Mouse (Mus musculus): Measurements from ENCODE around the gene Ap1s1. TPM values are rescaled to one million over a fixed set of nuclear protein-coding genes. Genes with fewer than 3 reads are reported as not detected.

Ap1s1 gene
- polyA plus RNA-seq, 1 experiment = not detected

DNA sequence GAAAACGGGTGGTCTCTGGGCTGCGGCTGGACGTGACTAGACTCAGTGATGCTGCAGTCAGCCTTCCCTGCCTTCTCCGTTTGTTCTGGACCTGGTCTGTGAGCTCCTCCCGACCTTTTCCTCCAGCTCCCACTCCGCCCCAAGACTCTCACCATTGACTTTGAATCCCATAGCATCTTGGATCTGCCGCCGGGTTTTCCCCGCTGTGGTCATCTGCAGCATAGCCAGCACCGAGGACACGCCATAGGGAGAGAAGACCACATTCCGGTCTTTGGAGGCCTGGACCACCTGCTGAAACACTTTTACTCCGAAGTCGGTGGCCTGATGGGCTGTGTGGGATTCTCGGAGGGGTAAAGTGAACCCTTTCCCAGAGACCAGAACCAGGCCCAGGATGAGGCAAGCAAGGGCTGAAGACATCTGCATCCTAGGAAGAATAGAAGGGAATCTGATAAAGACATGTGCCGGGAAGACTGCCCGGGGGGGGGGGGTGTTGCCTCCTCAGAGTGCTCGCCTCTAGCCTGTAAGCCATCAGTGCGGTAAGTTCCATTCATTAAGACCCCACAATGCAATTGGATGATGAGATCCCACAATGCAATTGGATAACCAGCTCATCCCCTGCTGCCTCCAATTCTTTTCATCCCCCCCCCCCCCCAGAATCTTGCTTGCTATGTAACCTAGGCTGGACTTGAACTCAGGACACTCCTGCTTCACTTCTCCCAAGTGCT is 25.1 kb upstream of the Ap1s1 start:
- no peak for TF ChIP-seq CTCF (IDR thresholded peaks at IDR 0.05; ENCODE audit: insufficient read depth, low read depth, low read length)
- TF ChIP-seq POLR2A (IDR thresholded peaks at IDR 0.05; ENCODE audit: insufficient read depth, low read depth, low read length) = no peak
- Histone ChIP-seq H3K4me3 (ENCODE audit: insufficient read depth, low read depth, low read length) (no peak overlapping the region), H3K4me1 (ENCODE audit: control insufficient read depth, insufficient read depth, low read length) (peaks cover 48% of the 10 kb centered on the region), H3K27ac (ENCODE audit: insufficient read depth, low read depth, low read length) (no peak overlapping the region)
- 83% methylated on average over 19 of the region's 19 CpGs for WGBS

DNA sequence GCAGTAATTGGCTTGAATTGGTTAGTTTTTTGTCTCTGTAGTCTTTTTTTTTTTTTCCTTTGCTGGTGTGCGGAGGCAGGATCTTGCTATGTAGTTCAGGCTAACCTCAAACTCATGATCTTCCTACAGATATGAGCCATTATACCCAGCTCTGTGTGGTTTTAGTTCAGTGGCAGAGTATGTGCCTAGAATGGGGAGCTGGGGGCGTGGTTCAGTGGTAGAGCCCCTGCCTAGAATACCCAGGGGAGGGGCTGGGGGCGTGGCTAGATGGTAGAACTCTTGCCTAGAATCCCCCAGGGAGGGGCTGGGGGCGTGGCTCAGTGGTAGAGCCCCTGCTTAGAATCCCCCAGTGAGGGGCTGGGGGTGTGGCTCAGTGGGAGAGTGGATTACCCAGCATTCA is 22.8 kb upstream of the Ap1s1 start:
- Histone ChIP-seq H3K27ac (ENCODE audit: insufficient read depth, low read depth, low read length) (no peak overlapping the region), H3K4me1 (ENCODE audit: control insufficient read depth, insufficient read depth, low read length) (peaks cover 30% of the 10 kb centered on the region), H3K4me3 (ENCODE audit: insufficient read depth, low read depth, low read length) (no peak overlapping the region)
- TF ChIP-seq CTCF (IDR thresholded peaks at IDR 0.05; ENCODE audit: insufficient read depth, low read depth, low read length) (no peak), POLR2A (IDR thresholded peaks at IDR 0.05; ENCODE audit: insufficient read depth, low read depth, low read length) (no peak)
- 70% methylated on average over 4 of the region's 4 CpGs for WGBS

DNA sequence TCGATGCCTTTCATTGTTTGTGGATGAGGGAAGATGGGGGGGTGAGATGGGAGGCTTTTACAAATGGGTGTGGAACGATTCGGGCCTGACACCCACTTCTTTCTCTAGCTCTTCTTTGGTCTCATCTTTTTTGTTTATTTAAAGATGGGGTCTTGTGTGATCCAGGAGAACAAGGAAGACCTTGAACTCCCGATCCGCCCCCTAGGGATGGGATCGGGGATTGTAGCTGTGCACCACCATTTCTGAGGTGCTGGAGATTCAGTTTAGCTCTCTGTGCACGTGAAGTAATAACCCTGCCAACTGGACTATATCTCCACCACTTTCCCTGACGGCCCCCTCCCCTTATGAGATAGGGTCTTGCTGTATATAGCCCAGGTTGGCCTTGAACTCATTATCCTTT is 20.0 kb upstream of the Ap1s1 start:
- WGBS = 63% methylated on average over 8 of the region's 8 CpGs

DNA sequence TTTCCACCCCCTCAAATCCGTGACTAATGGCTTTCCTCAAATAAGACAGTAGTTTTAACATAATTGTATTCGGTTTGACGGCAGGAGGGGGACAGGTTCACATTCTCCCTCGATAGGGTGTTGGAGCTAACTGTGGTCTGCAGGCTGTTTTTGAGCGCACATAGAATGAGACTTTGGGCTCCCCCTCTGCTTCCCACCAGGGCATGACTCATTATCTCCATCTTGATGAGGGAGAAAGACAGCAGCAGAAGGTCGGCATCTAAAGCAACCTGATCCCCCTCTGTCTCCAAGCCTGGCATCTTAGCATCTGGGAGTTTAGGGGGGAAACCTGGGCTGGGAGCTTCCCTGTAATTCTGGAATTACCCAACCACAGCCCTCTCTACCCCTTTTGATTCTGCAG is 19.5 kb upstream of the Ap1s1 start:
- Histone ChIP-seq H3K4me3 (ENCODE audit: insufficient read depth, low read depth, low read length) (no peak overlapping the region), H3K4me1 (ENCODE audit: control insufficient read depth, insufficient read depth, low read length) (peaks cover 18% of the 10 kb centered on the region), H3K27ac (ENCODE audit: insufficient read depth, low read depth, low read length) (no peak overlapping the region)
- WGBS = 38% methylated on average over 6 of the region's 6 CpGs
- no peak for TF ChIP-seq CTCF (IDR thresholded peaks at IDR 0.05; ENCODE audit: insufficient read depth, low read depth, low read length)
- no peak for TF ChIP-seq POLR2A (IDR thresholded peaks at IDR 0.05; ENCODE audit: insufficient read depth, low read depth, low read length)

More for the DNA sequence above, 20.0 kb upstream of the Ap1s1 start:
- no peak overlapping the region for H3K4me3 ChIP-seq (ENCODE audit: insufficient read depth, low read depth, low read length)
- H3K4me1 ChIP-seq (ENCODE audit: control insufficient read depth, insufficient read depth, low read length) = peaks cover 21% of the 10 kb centered on the region
- TF ChIP-seq CTCF (IDR thresholded peaks at IDR 0.05; ENCODE audit: insufficient read depth, low read depth, low read length) (no peak), POLR2A (IDR thresholded peaks at IDR 0.05; ENCODE audit: insufficient read depth, low read depth, low read length) (no peak)
- no peak overlapping the region for H3K27ac ChIP-seq (ENCODE audit: insufficient read depth, low read depth, low read length)

DNA sequence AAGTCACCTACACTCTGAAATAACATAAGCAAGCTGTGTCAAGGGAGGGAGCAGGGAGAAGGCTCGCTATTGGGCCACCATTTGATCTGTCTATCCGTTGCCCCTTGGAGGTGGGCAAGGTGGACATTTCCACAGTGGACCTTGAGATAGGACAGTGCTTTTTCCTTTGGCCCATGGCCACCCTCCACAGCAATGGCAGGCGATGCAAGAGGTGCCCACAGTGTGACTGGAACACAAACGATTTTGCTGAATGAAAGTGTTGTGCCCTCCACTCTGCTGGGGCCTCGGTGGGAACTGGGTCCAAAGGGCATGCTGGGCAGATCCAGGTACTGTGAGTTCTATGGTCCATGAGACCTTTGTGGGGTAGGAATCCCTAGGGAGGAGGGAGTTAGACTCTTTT is 16.7 kb upstream of the Ap1s1 start:
- no peak overlapping the region for H3K27ac ChIP-seq (ENCODE audit: insufficient read depth, low read depth, low read length)
- 76% methylated on average over 5 of the region's 5 CpGs for WGBS
- TF ChIP-seq POLR2A (IDR thresholded peaks at IDR 0.05; ENCODE audit: insufficient read depth, low read depth, low read length) (no peak), CTCF (IDR thresholded peaks at IDR 0.05; ENCODE audit: insufficient read depth, low read depth, low read length) (no peak)
- H3K4me1 ChIP-seq (ENCODE audit: control insufficient read depth, insufficient read depth, low read length) = peaks cover 16% of the 10 kb centered on the region
- H3K4me3 ChIP-seq (ENCODE audit: insufficient read depth, low read depth, low read length) = no peak overlapping the region

DNA sequence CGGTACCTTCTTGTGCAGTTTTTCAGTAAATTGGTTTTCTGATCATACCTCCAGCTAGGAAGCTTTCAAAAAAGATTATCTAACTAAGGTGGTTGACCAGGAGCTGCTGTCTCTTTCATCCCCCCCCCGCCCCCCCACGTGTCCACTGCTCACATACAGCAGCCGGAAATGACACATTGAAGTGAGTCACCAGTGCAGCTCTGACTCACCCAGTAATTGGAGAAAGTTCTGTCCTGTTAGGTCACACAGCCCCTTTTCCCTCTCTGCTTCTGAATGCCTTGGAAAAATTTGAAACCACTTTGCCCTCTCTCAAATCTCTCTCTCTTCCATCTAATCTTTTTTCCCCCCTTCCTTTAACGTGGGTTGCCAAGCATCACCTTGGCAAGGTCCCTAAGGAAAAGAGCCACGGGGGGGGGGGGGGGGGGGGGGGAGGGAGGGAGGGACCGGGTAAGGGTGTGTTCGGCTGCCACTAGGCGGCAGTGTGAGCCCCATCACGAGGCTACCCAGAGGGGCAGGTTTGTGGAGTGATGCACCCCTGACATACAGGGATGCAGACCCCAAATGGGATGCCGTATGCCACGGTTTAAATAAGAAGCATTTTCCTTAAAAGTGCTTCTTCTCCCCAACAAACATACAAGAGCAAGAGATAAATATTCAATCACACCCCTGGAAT is 16.0 kb upstream of the Ap1s1 start:
- TF ChIP-seq CTCF (IDR thresholded peaks at IDR 0.05; ENCODE audit: insufficient read depth, low read depth, low read length) (no peak), POLR2A (IDR thresholded peaks at IDR 0.05; ENCODE audit: insufficient read depth, low read depth, low read length) (no peak)

DNA sequence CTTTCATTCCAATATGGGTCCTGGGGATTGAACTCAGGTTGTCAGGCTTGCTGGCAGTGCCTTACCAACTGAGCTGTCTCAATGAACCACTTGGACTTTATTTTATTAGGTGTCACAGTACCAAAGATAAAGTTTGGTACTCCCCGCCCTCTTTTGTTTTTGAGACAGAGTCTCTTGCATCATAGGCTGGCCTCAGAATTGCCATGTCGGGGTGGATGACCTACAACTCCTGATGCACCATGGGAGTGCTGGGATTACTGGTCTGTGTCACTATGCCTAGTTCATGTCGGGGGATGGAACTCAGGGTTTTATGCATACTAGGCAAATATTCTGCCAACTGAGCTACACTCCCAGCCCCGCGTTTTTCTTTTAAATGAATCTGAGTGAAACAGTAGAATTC is 8.9 kb upstream of the Ap1s1 start:
- H3K4me1 ChIP-seq (ENCODE audit: control insufficient read depth, insufficient read depth, low read length) = peaks cover 15% of the 10 kb centered on the region
- 81% methylated on average over 5 of the region's 5 CpGs for WGBS
- H3K27ac ChIP-seq (ENCODE audit: insufficient read depth, low read depth, low read length) = peak overlapping the region; percentile 18; the same call in 1 of the 2 replicates
- TF ChIP-seq POLR2A (IDR thresholded peaks at IDR 0.05; ENCODE audit: insufficient read depth, low read depth, low read length) (no peak), CTCF (IDR thresholded peaks at IDR 0.05; ENCODE audit: insufficient read depth, low read depth, low read length) (no peak)
- no peak overlapping the region for H3K4me3 ChIP-seq (ENCODE audit: insufficient read depth, low read depth, low read length)

More for the DNA sequence above, 16.0 kb upstream of the Ap1s1 start:
- Histone ChIP-seq H3K27ac (ENCODE audit: insufficient read depth, low read depth, low read length) (0 out of 2 replicates have a peak overlapping the region, but pooled peaks have one; percentile 53), H3K4me1 (ENCODE audit: control insufficient read depth, insufficient read depth, low read length) (peaks cover 16% of the 10 kb centered on the region), H3K4me3 (ENCODE audit: insufficient read depth, low read depth, low read length) (no peak overlapping the region)
- 14% methylated on average over 11 of the region's 12 CpGs for WGBS

DNA sequence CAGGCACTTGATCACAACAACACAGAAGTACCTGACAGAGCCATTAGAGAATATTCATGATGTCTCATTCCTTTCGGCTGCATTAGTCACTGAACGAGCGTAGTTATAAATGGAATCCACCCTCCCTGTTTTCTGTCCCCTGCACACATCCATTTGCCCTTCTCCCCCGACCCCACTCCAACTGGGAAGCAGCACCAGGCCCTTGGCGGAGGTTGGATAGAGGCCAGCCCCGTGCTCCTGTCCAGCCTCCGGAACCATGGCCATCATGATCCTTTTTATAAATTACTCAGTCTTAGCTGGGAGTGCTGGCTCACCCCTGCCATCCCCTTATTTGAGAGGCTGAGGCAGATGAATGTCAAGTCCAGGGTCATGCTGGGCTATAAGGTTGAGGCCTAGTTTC is 8.4 kb upstream of the Ap1s1 start:
- H3K4me1 ChIP-seq (ENCODE audit: control insufficient read depth, insufficient read depth, low read length) = peaks cover 15% of the 10 kb centered on the region
- no peak overlapping the region for H3K4me3 ChIP-seq (ENCODE audit: insufficient read depth, low read depth, low read length)
- TF ChIP-seq CTCF (IDR thresholded peaks at IDR 0.05; ENCODE audit: insufficient read depth, low read depth, low read length) (no peak), POLR2A (IDR thresholded peaks at IDR 0.05; ENCODE audit: insufficient read depth, low read depth, low read length) (no peak)
- peak overlapping the region; percentile 18; the same call in 1 of the 2 replicates for H3K27ac ChIP-seq (ENCODE audit: insufficient read depth, low read depth, low read length)
- WGBS = 49% methylated on average over 7 of the region's 7 CpGs

DNA sequence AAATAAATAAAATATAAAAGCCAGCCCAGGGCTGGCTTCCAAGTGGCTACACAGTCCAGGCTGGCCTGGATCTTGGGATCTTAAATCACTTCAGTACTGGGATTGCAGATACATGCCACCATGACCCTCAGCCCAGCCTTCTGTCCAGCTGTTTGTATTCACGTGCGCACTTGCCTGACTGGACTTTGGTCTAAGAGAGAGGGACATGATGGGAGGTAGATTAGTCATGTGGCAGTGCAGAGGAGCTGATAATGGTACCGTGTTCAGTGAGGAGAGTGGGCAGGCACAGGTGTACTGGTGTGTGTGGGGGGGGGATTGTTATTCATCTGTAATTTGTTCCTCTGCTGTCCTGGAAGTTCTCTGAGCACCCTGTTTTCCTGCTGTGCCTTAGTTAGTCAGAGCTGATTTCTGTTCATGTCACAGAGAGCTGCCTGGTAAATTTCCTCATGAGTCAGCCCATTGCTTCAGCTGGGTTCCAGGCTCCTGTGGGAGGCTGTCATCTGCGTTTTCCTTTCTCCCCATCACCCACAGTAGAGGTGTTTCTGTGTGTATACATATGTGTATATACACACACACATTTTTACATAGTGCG is 6.1 kb upstream of the Ap1s1 start:
- Histone ChIP-seq H3K4me1 (ENCODE audit: control insufficient read depth, insufficient read depth, low read length) (peaks cover 16% of the 10 kb centered on the region), H3K27ac (ENCODE audit: insufficient read depth, low read depth, low read length) (peak overlapping the region; percentile 97), H3K4me3 (ENCODE audit: insufficient read depth, low read depth, low read length) (no peak overlapping the region)
- TF ChIP-seq POLR2A (IDR thresholded peaks at IDR 0.05; ENCODE audit: insufficient read depth, low read depth, low read length) (no peak), CTCF (IDR thresholded peaks at IDR 0.05; ENCODE audit: insufficient read depth, low read depth, low read length) (no peak)
- WGBS = 54% methylated on average over 5 of the region's 5 CpGs

Measured in olfactory bulb, adult 2 months (tissue).